Mouse (Mus musculus) stomach, postnatal 0 days (tissue): ENCODE measurements around the gene Bahcc1.

ENCODE experiments used
- CTCF ChIP-seq: IDR thresholded peaks from 2 replicates; pipeline ENCODE4 v1.5.1; 2016; ENCODE audit warnings: antibody characterized with exemption, low read depth, mild to moderate bottlenecking, moderate library complexity
- EP300 ChIP-seq: optimal IDR thresholded peaks from 2 replicates; pipeline ENCODE3; 2016; ENCODE audit warnings: antibody characterized with exemption

DNA sequence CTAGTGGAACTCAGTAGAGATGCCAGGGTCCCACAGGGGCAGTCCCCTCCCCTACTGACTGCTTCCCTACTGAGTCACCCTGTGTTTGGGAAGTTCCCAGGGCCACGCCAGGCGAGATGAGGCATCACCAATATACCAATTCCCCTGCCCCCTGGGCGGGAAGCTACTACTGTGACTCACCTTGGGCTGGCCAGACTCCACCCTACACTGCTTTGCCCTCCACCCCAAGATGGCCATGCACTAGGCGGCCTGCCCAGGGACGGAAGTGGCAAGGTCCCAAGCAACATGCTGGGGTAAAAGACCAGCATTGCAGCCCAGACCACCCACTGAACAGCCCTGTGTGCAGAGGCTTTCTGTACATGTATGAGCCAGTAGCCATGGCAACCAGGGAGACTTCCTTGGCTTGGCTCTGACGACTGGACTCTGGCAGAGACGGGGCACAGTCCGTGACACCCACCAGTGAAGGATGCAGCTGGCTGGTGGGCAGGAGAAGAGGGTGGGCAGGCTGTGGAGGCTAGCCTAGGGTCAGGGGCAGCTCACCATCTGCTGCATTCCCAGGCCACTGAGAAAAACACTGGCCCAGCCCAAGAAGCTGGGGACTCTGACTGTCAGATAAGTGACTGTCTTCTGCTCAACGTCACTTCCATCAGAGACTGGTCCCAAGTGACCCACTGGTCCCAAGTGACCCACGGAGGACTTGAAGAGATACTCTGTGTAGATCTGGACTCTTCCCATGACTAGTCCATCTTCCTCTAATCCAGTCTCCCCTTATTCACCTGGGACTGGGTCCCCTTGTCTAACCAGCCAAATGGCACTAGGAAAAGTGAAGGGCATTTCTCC lies 24.5 kb downstream of the Bahcc1 start:
- TF ChIP-seq CTCF = no peak
- TF ChIP-seq EP300 = no peak
